Mouse (Mus musculus) brain, embryonic 14.5 days (tissue): ENCODE measurements around the gene Hes7.

Experiments
- CTCF ChIP-seq: fragments of 200-500 bp; IDR thresholded peaks from 2 replicates; pipeline ENCODE4 v1.5.1; 2012; ENCODE audit warnings: inconsistent platforms, mild to moderate bottlenecking, moderate library complexity, borderline replicate concordance; ENCODE audit not compliant: insufficient read depth, insufficient read length; ENCODE audit errors: extremely low read depth
- POLR2A ChIP-seq: fragments of 200-500 bp; IDR thresholded peaks from 2 replicates; pipeline ENCODE4 v1.6.1; 2012; ENCODE audit warnings: mild to moderate bottlenecking, inconsistent platforms, borderline replicate concordance; ENCODE audit not compliant: poor library complexity, insufficient read depth, insufficient read length, severe bottlenecking; ENCODE audit errors: extremely low read depth

GRCm38 (mm10) chr11:69148451-69148960 is 28.3 kb downstream of the Hes7 start:
- TF ChIP-seq POLR2A, result no peak
- no peak for TF ChIP-seq CTCF
